Mouse (Mus musculus) layer of hippocampus, postnatal 25 days (tissue): ENCODE data around the gene Mnat1. TPM values are rescaled to one million over a fixed set of nuclear protein-coding genes. Genes with fewer than 3 reads are reported as not detected.

Source experiments
- DNase-seq, 2 experiments: peaks; one replicate each; pipeline ENCODE4 v3.0.0; 2022; ENCODE audit warnings: mixed read lengths in 2 of 2, low spot score in 1 of 2; ENCODE audit errors: extremely low spot score in 1 of 2
- total RNA-seq, 2 experiments: library from RNA; stranded (reverse); gene quantifications; 2 replicates each; pipeline ENCODE4 v1.2.3; 2021

Gene Mnat1
- total RNA-seq, 2 experiments from 2014 or later, result 21.4 to 22.0 TPM

DNA sequence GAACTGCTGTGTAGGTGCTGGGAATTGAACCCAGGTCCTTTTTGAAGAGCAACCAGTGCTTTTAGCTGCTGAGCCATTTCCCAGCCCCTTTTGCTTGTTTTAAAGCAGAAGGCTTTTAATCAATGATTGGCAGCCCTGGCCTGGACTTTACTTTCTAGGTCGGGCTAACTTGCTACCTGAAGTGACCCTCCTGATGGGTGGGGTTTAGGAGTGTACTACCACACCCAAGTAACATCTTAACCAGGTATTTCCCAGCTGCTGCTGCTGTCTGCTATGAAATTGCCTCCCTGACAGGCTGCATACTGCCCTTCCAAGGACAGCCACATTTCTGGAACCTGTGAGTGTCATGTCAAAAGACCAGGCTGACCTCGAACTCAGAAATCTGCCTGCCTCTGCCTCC is 177.0 kb downstream of the Mnat1 start:
- DNase-seq, result no peak

- DNase-seq, result no peak
Measured at GRCm38 (mm10) chr12:73304636-73305035, 181.1 kb downstream of the Mnat1 start.

- DNase-seq, result no peak
Measured at GRCm38 (mm10) chr12:73307750-73308149, 184.2 kb downstream of the Mnat1 start.

DNA sequence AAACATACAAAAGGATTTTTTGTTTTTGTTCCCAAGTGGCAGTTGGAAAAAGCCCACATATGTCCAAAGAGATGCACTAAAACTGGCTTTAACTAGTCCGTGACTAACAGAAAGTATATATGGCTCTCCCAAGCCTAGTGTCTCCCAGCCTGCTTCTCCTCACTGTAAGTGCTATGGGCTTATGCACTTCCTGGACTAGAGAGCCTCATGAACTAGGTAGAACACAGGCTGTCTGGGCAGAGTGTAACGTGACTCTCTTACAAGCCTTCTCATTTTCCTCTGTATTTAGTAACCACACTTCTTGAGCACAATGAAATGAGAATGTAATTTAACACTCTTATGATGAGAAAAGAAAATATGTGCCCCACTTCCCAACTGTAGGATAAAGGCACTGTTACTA is 185.2 kb downstream of the Mnat1 start:
- no peak for DNase-seq

GRCm38 (mm10) chr12:73317706-73318686 is 194.5 kb downstream of the Mnat1 start:
- DNase-seq, result no peak

Other genes with a start within 250 kb of the Mnat1 start
- gene Six6, start 183.8 kb upstream of the Mnat1 start, total RNA-seq, result not detected
- gene 4930447C04Rik, start 182.9 kb upstream of the Mnat1 start, total RNA-seq, result 1 to 10 TPM; 4.9 to 6.9 TPM
- gene Six1, start 69.8 kb upstream of the Mnat1 start, total RNA-seq, result not detected
- under 1 TPM; 0.57 to 0.59 TPM for gene Six4, start 10.3 kb upstream of the Mnat1 start, total RNA-seq
- gene Trmt5, start 163.0 kb downstream of the Mnat1 start, total RNA-seq, result 10 to 100 TPM in 1 of 2 experiments, 1 to 10 TPM in 1; 10.0 to 11.4 TPM
- 10 to 100 TPM in 1 of 2 experiments, 1 to 10 TPM in 1; 9.9 to 16.7 TPM for gene Slc38a6, start 163.1 kb downstream of the Mnat1 start, total RNA-seq